Mouse (Mus musculus) olfactory bulb, adult 2 months (tissue): ENCODE results near the gene Gm45213. TPM values are rescaled to one million over a fixed set of nuclear protein-coding genes. Genes with fewer than 3 reads are reported as not detected.

ENCODE experiments used
- H3K27ac ChIP-seq: fragments of 200-500 bp; 2 replicates; pipeline ENCODE4 v1.5.1; 2012; ENCODE audit warnings: low read depth, low read length; ENCODE audit not compliant: insufficient read depth
- H3K4me1 ChIP-seq: fragments of 200-500 bp; 2 replicates; pipeline ENCODE4 v1.6.1; 2012; ENCODE audit warnings: low read length; ENCODE audit not compliant: control insufficient read depth, insufficient read depth
- H3K4me3 ChIP-seq: fragments of 200-500 bp; 2 replicates; pipeline ENCODE4 v1.5.1; 2012; ENCODE audit warnings: mild to moderate bottlenecking, low read depth, low read length, moderate library complexity; ENCODE audit not compliant: insufficient read depth
- CTCF ChIP-seq: fragments of 200-500 bp; IDR thresholded peaks from 2 replicates; pipeline ENCODE4 v1.5.1; 2012; ENCODE audit warnings: low read depth, mild to moderate bottlenecking, low read length, moderate library complexity; ENCODE audit not compliant: insufficient read depth
- POLR2A ChIP-seq: fragments of 200-500 bp; IDR thresholded peaks from 2 replicates; pipeline ENCODE4 v1.6.1; 2012; ENCODE audit warnings: mild to moderate bottlenecking, low read depth, low read length, moderate library complexity; ENCODE audit not compliant: insufficient read depth
- WGBS: fragments of 180-500 bp; shearing (Covaris S2); methylation state at CpG from one replicate; pipeline ENCODE4 v1.1.7; 2018; 5-methylcytosine and 5-hydroxymethylcytosine counted together
- polyA plus RNA-seq: library from polyadenylated mRNA; stranded (reverse); fragments of >200 nt; gene quantifications from 2 replicates; pipeline ENCODE4 v1.2.4, GENCODE M21; 2012; ENCODE audit warnings: low replicate concordance; ENCODE audit not compliant: missing spikeins, insufficient read depth, insufficient read length

Gm45213 gene
- not detected in 2 replicates for polyA plus RNA-seq

- TF ChIP-seq CTCF (no peak), POLR2A (no peak)
- WGBS: 77% methylated on average over 10 of the region's 10 CpGs
- H3K4me1 ChIP-seq: peaks cover 27% of the 10 kb centered on the region
- no peak within 1 kb of the TSS; the same call in 1 of the 2 replicates for H3K27ac ChIP-seq
- H3K4me3 ChIP-seq: no peak within 1 kb of the TSS
Measured at GRCm38 (mm10) chr7:66043552-66044459, at the start of gene Gm45213. TSS of gene Gm45213 (plus strand) at chr7:66043602.

- H3K4me1 ChIP-seq: no peaks in the 10 kb centered on the region
- 86% methylated on average over 16 of the region's 16 CpGs for WGBS
- H3K27ac ChIP-seq: no peak overlapping the region
- TF ChIP-seq CTCF (no peak), POLR2A (no peak)
- no peak overlapping the region for H3K4me3 ChIP-seq
Measured at GRCm38 (mm10) chr7:66001035-66001754, 42.2 kb upstream of the Gm45213 start.

GRCm38 (mm10) chr7:66001797-66002196, 41.6 kb upstream of the Gm45213 start:
- Histone ChIP-seq H3K27ac (no peak overlapping the region), H3K4me1 (no peaks in the 10 kb centered on the region), H3K4me3 (no peak overlapping the region)
- no peak for TF ChIP-seq CTCF
- no peak for TF ChIP-seq POLR2A
- 71% methylated on average over 3 of the region's 3 CpGs for WGBS

GRCm38 (mm10) chr7:66003447-66003846, 40.0 kb upstream of the Gm45213 start:
- H3K4me1 ChIP-seq: no peaks in the 10 kb centered on the region
- 95% methylated on average over 5 of the region's 5 CpGs for WGBS
- H3K27ac ChIP-seq: no peak overlapping the region
- no peak for TF ChIP-seq POLR2A
- no peak overlapping the region for H3K4me3 ChIP-seq

GRCm38 (mm10) chr7:66003865-66004638, 39.4 kb upstream of the Gm45213 start:
- no peak overlapping the region for H3K27ac ChIP-seq
- no peaks in the 10 kb centered on the region for H3K4me1 ChIP-seq
- TF ChIP-seq POLR2A (no peak), CTCF (no peak)
- H3K4me3 ChIP-seq: no peak overlapping the region
- WGBS: 64% methylated on average over 13 of the region's 13 CpGs

- Histone ChIP-seq H3K27ac (no peak overlapping the region), H3K4me3 (no peak overlapping the region), H3K4me1 (no peaks in the 10 kb centered on the region)
- TF ChIP-seq POLR2A: no peak
- TF ChIP-seq CTCF: no peak
- WGBS: 92% methylated on average over 10 of the region's 10 CpGs
Measured at GRCm38 (mm10) chr7:66005066-66005465, 38.3 kb upstream of the Gm45213 start.

GRCm38 (mm10) chr7:66008161-66008891, 35.1 kb upstream of the Gm45213 start:
- Histone ChIP-seq H3K4me3 (no peak overlapping the region), H3K4me1 (no peaks in the 10 kb centered on the region), H3K27ac (no peak overlapping the region)
- no peak for TF ChIP-seq POLR2A
- no peak for TF ChIP-seq CTCF
- WGBS: 77% methylated on average over 11 of the region's 11 CpGs

GRCm38 (mm10) chr7:66008892-66009273, 34.5 kb upstream of the Gm45213 start:
- Histone ChIP-seq H3K27ac (no peak overlapping the region), H3K4me3 (no peak overlapping the region), H3K4me1 (no peaks in the 10 kb centered on the region)
- no peak for TF ChIP-seq CTCF
- TF ChIP-seq POLR2A: no peak
- WGBS: 55% methylated on average over 16 of the region's 16 CpGs
